In the genomic region with DNA sequence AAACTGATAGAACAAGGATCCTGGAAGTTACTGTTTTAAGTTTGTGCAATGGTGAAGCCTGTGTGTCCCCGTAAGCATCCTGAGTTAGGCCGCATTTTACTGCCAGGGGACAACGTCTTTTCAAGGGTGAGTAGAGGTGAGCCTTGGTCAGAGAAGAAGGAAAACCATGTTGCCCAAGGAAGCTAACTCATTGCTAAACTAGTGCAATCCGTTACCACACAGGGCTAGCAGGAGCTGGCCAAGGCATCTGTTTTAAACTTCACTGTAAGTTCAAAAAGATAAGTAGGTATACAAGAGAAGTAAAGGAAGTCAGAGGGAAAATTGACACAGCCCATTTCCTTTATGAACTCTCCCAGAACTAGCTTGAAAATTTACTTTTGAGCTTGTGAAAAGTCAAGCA, we compare ENCODE assay signal across 13 mouse cellular contexts.
"Had no signal": no experiment of that assay in that cellular context is flagged by ENCODE, and none has a peak within 500 bp of the region (broad histone marks: within the 10 kb centered on the region; RNA-seq: fewer than 3 reads in every experiment).

No protein-coding gene starts in this region.

- ATAC-seq: hindbrain, postnatal 0 days; intestine, embryonic 16.5 days had no signal

- DNase-seq: gastrocnemius, postnatal 14 days; heart, adult 18-20 months; heart, postnatal 14 days; heart, postnatal 36 days; kidney, adult 11 months; kidney, adult 2 months; kidney, adult 9 months; kidney, postnatal 14 days; kidney, postnatal 36 days; liver; liver, embryonic 13.5 days had no signal
